In the genomic region with DNA sequence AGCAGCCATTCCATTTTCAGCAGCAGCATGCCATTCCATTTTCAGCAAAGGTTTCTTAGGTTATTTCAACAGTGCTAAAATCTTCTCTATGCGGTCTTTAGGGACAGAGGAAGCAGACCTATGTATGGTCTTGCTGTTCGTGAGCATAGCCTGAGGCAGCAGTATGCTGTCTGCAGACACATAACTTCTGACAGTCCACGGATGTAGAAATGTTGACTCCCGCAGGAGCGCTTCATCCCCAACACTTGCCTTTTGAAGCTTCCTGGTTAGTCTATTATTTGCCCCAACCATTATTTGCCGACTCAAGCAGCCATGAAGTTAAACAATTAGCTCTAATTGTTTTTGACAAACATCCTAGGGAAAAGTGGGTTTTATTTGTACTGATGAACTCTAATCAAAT, we compare ENCODE assay signal across 14 mouse cellular contexts. TPM values are rescaled to one million over a fixed set of nuclear protein-coding genes. Genes with fewer than 3 reads are reported as not detected.
DNase-seq lines count a peak whose midpoint lies in the region; ATAC-seq lines count a peak whose summit lies in the region.
"Had no signal": no experiment of that assay in that cellular context is flagged by ENCODE, and none has a peak within 500 bp of the region (broad histone marks: within the 10 kb centered on the region; RNA-seq: fewer than 3 reads in every experiment).

No protein-coding gene starts in this region.

- 76% methylated on average over 6 of the region's 6 CpGs for WGBS in heart, embryonic 10.5 days
- 39% methylated on average over 6 of the region's 6 CpGs for WGBS in midbrain, embryonic 10.5 days
- 25% methylated on average over 6 of the region's 6 CpGs for WGBS in midbrain, embryonic 13.5 days
- WGBS in embryonic facial prominence, embryonic 13.5 days, result 24% methylated on average over 6 of the region's 6 CpGs
- WGBS in midbrain, embryonic 16.5 days, result 18% methylated on average over 6 of the region's 6 CpGs

- intact Hi-C loops in heart, postnatal 14 days (cut with DNase I), result no loop called here

- ATAC-seq in midbrain, embryonic 13.5 days, result no peak
- ATAC-seq in embryonic facial prominence, embryonic 13.5 days (ENCODE audit: insufficient number of reproducible peaks, insufficient read depth, low FRiP score, low TSS enrichment, low read depth), result no peak
- no peak for ATAC-seq in midbrain, embryonic 16.5 days
- ATAC-seq: intestine, embryonic 16.5 days had no signal

- H3K4me2 ChIP-seq in midbrain, embryonic 13.5 days (replicated peaks), result no peak overlapping the region
- H3K4me2 ChIP-seq in embryonic facial prominence, embryonic 13.5 days, result no peak overlapping the region
- H3K4me2 ChIP-seq in midbrain, embryonic 16.5 days (ENCODE audit: low read length), result no peak overlapping the region
- H3K4me2 ChIP-seq: hindbrain, embryonic 12.5 days had no signal

- H3K4me3 ChIP-seq in heart, embryonic 10.5 days, result no peak overlapping the region
- H3K4me3 ChIP-seq in midbrain, embryonic 10.5 days, result no peak overlapping the region
- no peak overlapping the region for H3K4me3 ChIP-seq in midbrain, embryonic 13.5 days (replicated peaks)
- no peak overlapping the region for H3K4me3 ChIP-seq in embryonic facial prominence, embryonic 13.5 days
- no peak overlapping the region for H3K4me3 ChIP-seq in midbrain, embryonic 16.5 days (ENCODE audit: low read depth, low read length)
- H3K4me3 ChIP-seq: hindbrain, embryonic 12.5 days; myocyte had no signal

- H3K27me3 ChIP-seq in heart, embryonic 10.5 days (ENCODE audit: insufficient read depth, poor library complexity, severe bottlenecking), result no peaks in the 10 kb centered on the region
- no peaks in the 10 kb centered on the region for H3K27me3 ChIP-seq in midbrain, embryonic 10.5 days (ENCODE audit: low read depth, poor library complexity, severe bottlenecking)
- no peaks in the 10 kb centered on the region for H3K27me3 ChIP-seq in midbrain, embryonic 13.5 days
- no peaks in the 10 kb centered on the region for H3K27me3 ChIP-seq in embryonic facial prominence, embryonic 13.5 days
- no peaks in the 10 kb centered on the region for H3K27me3 ChIP-seq in midbrain, embryonic 16.5 days (ENCODE audit: control insufficient read depth, insufficient read depth, low read depth, low read length)
- H3K27me3 ChIP-seq: hindbrain, embryonic 12.5 days had no signal

- DNase-seq in heart, embryonic 10.5 days (ENCODE audit: low spot score), result no peak
- DNase-seq in heart, postnatal 14 days, result no peak
- no peak for DNase-seq in midbrain, embryonic 10.5 days (ENCODE audit: low spot score)
- DNase-seq in adipocyte (ENCODE audit: low spot score), result no peak
- DNase-seq: cerebellum, adult 11 months; cerebellum, postnatal 36 days; gastrocnemius, postnatal 14 days; kidney, postnatal 36 days had no signal

- peaks cover 25% of the 10 kb centered on the region for H3K4me1 ChIP-seq in heart, embryonic 10.5 days
- peaks cover 50% of the 10 kb centered on the region for H3K4me1 ChIP-seq in midbrain, embryonic 10.5 days
- H3K4me1 ChIP-seq in midbrain, embryonic 13.5 days (replicated peaks), result peaks cover 14% of the 10 kb centered on the region
- peaks cover 45% of the 10 kb centered on the region for H3K4me1 ChIP-seq in embryonic facial prominence, embryonic 13.5 days
- H3K4me1 ChIP-seq in midbrain, embryonic 16.5 days (ENCODE audit: control insufficient read depth, insufficient read depth, low read length), result peaks cover 4% of the 10 kb centered on the region

- H3K36me3 ChIP-seq in heart, embryonic 10.5 days, result no peaks in the 10 kb centered on the region
- H3K36me3 ChIP-seq in midbrain, embryonic 10.5 days, result no peaks in the 10 kb centered on the region
- H3K36me3 ChIP-seq in midbrain, embryonic 13.5 days, result no peaks in the 10 kb centered on the region
- H3K36me3 ChIP-seq in embryonic facial prominence, embryonic 13.5 days, result no peaks in the 10 kb centered on the region
- H3K36me3 ChIP-seq in midbrain, embryonic 16.5 days (ENCODE audit: control insufficient read depth, insufficient read depth, low read length), result no peaks in the 10 kb centered on the region
- H3K36me3 ChIP-seq: hindbrain, embryonic 12.5 days had no signal

- H3K9ac ChIP-seq in midbrain, embryonic 13.5 days (replicated peaks), result no peak overlapping the region
- H3K9ac ChIP-seq in embryonic facial prominence, embryonic 13.5 days, result no peak overlapping the region
- no peak overlapping the region for H3K9ac ChIP-seq in midbrain, embryonic 16.5 days (ENCODE audit: low read depth, low read length)
- H3K9ac ChIP-seq: hindbrain, embryonic 12.5 days had no signal

- H3K27ac ChIP-seq in heart, embryonic 10.5 days, result peak overlapping the region; percentile 70
- peak overlapping the region; percentile 70 for H3K27ac ChIP-seq in midbrain, embryonic 10.5 days (replicated peaks)
- no peak overlapping the region; the same call in 1 of the 2 replicates for H3K27ac ChIP-seq in midbrain, embryonic 13.5 days
- H3K27ac ChIP-seq in embryonic facial prominence, embryonic 13.5 days, result peak overlapping the region; percentile 17; the same call in 1 of the 2 replicates
- 0 out of 2 replicates have a peak overlapping the region, but pooled peaks have one; percentile 5 for H3K27ac ChIP-seq in midbrain, embryonic 16.5 days (ENCODE audit: low read length)
- H3K27ac ChIP-seq: hindbrain, embryonic 12.5 days had no signal

- no peaks in the 10 kb centered on the region for H3K9me3 ChIP-seq in heart, embryonic 10.5 days
- no peaks in the 10 kb centered on the region for H3K9me3 ChIP-seq in midbrain, embryonic 10.5 days (replicated peaks)
- no peaks in the 10 kb centered on the region for H3K9me3 ChIP-seq in midbrain, embryonic 13.5 days
- no peaks in the 10 kb centered on the region for H3K9me3 ChIP-seq in embryonic facial prominence, embryonic 13.5 days
- H3K9me3 ChIP-seq in midbrain, embryonic 16.5 days (replicated peaks; ENCODE audit: control insufficient read depth, low read length, poor library complexity, severe bottlenecking), result no peaks in the 10 kb centered on the region
- H3K9me3 ChIP-seq: hindbrain, embryonic 12.5 days had no signal

RNA-seq across cellular contexts. Expression of a gene that starts 14.2 kb away (rescaled TPM):
- 3,213 and 4,348 TPM in 2 replicates for polyA plus RNA-seq in heart, embryonic 10.5 days (2016; fragmentation: Nextera tagmentation; extraction: Ambion mirVana)
- 10 to 100 TPM; 51.2 to 65.0 TPM for total RNA-seq in heart, postnatal 14 days (2021)
- 1,366 and 1,939 TPM in 2 replicates for polyA plus RNA-seq in midbrain, embryonic 10.5 days (2016; fragmentation: Nextera tagmentation; extraction: Ambion mirVana)
- 409 and 424 TPM in 2 replicates for polyA plus RNA-seq in midbrain, embryonic 13.5 days (2015; fragmentation: Nextera tagmentation; extraction: Ambion mirVana)
- 874 and 912 TPM in 2 replicates for polyA plus RNA-seq in embryonic facial prominence, embryonic 13.5 days (2015; fragmentation: Nextera tagmentation; extraction: Ambion mirVana)
- 268 and 368 TPM in 2 replicates for polyA plus RNA-seq in midbrain, embryonic 16.5 days (2015; fragmentation: Nextera tagmentation; extraction: Ambion mirVana)

RNA-seq across cellular contexts. Expression of a gene that starts 15.6 kb away (rescaled TPM):
- 12.5 and 15.3 TPM in 2 replicates for polyA plus RNA-seq in heart, embryonic 10.5 days (2016; fragmentation: Nextera tagmentation; extraction: Ambion mirVana)
- total RNA-seq in heart, postnatal 14 days (2021), result 1 to 10 TPM; 2.9 to 3.1 TPM
- polyA plus RNA-seq in midbrain, embryonic 10.5 days (2016; fragmentation: Nextera tagmentation; extraction: Ambion mirVana), result 19.8 and 24.0 TPM in 2 replicates
- polyA plus RNA-seq in midbrain, embryonic 13.5 days (2015; fragmentation: Nextera tagmentation; extraction: Ambion mirVana), result 15.5 and 17.1 TPM in 2 replicates
- 23.4 and 23.9 TPM in 2 replicates for polyA plus RNA-seq in embryonic facial prominence, embryonic 13.5 days (2015; fragmentation: Nextera tagmentation; extraction: Ambion mirVana)
- polyA plus RNA-seq in midbrain, embryonic 16.5 days (2015; fragmentation: Nextera tagmentation; extraction: Ambion mirVana), result 13.2 and 17.1 TPM in 2 replicates
